Comparison of ENCODE assay signal across 7 mouse cellular contexts in genomic region chr13:19365596-19365995, GRCm38 (mm10). TPM values are rescaled to one million over a fixed set of nuclear protein-coding genes. Genes with fewer than 3 reads are reported as not detected.
A peak's percentile ranks its signal among the peaks of the same experiment; 100 is the strongest.
DNase-seq lines count a peak whose midpoint lies in the region; ATAC-seq and TF ChIP-seq lines count a peak whose summit lies in the region.

No protein-coding gene starts in this region.

- no peaks in the 10 kb centered on the region for H3K9me3 ChIP-seq in liver, postnatal 0 days (ENCODE audit: low read length)
- H3K9me3 ChIP-seq in neural tube, embryonic 14.5 days (ENCODE audit: control insufficient read depth, low read length), result no peaks in the 10 kb centered on the region

- DNase-seq in NIH3T3 (ENCODE audit: low read depth), result peak; percentile 82
- DNase-seq in cerebellum, postnatal 14 days, result peak; percentile 86 to 87
- DNase-seq in gastrocnemius, postnatal 10 days, result peak; percentile 44
- DNase-seq in kidney, postnatal 10 days, result peak; percentile 79
- peak; percentile 76 for DNase-seq in liver, postnatal 0 days

- H3K36me3 ChIP-seq in liver, postnatal 0 days (replicated peaks; ENCODE audit: insufficient read depth, low read length), result peaks cover 9% of the 10 kb centered on the region
- peaks cover 26% of the 10 kb centered on the region for H3K36me3 ChIP-seq in neural tube, embryonic 14.5 days (ENCODE audit: control insufficient read depth, insufficient read depth, low read length)

- no peak overlapping the region for H3K4me3 ChIP-seq in liver, postnatal 0 days (ENCODE audit: low read depth, low read length)
- H3K4me3 ChIP-seq in neural tube, embryonic 14.5 days (ENCODE audit: low read depth, low read length), result no peak overlapping the region

- TF ChIP-seq CTCF in liver, postnatal 0 days (IDR thresholded peaks at IDR 0.05; ENCODE audit: low read depth), result peak; percentile 94

- no peak overlapping the region for H3K9ac ChIP-seq in liver, postnatal 0 days (replicated peaks)
- H3K9ac ChIP-seq in neural tube, embryonic 14.5 days (replicated peaks; ENCODE audit: low read depth, low read length), result no peak overlapping the region

- H3K27ac ChIP-seq in liver, postnatal 0 days (ENCODE audit: low read depth), result no peak overlapping the region
- H3K27ac ChIP-seq in neural tube, embryonic 14.5 days (ENCODE audit: low read depth, low read length), result no peak overlapping the region

- no peak overlapping the region for H3K4me2 ChIP-seq in liver, postnatal 0 days (ENCODE audit: low read depth, low read length)
- H3K4me2 ChIP-seq in neural tube, embryonic 14.5 days (ENCODE audit: low read depth, low read length), result no peak overlapping the region

- ATAC-seq in CD4-positive, CD25-positive, alpha-beta regulatory T cell, adult 4 months, result peak; percentile 91
- peak; percentile 44 for ATAC-seq in liver, postnatal 0 days
- peak; percentile 80 for ATAC-seq in neural tube, embryonic 14.5 days (ENCODE audit: low read depth)

- WGBS in liver, postnatal 0 days (ENCODE audit: insufficient replicate concordance), result 29% methylated on average over 4 of the region's 4 CpGs
- WGBS in neural tube, embryonic 14.5 days, result 33% methylated on average over 4 of the region's 4 CpGs

- peaks cover 3% of the 10 kb centered on the region; the same call in 1 of the 2 replicates for H3K4me1 ChIP-seq in liver, postnatal 0 days (ENCODE audit: insufficient read depth)
- H3K4me1 ChIP-seq in neural tube, embryonic 14.5 days (ENCODE audit: control insufficient read depth, insufficient read depth, low read length), result no peaks in the 10 kb centered on the region

- no peaks in the 10 kb centered on the region for H3K27me3 ChIP-seq in liver, postnatal 0 days (ENCODE audit: insufficient read depth, low read length)
- H3K27me3 ChIP-seq in neural tube, embryonic 14.5 days (ENCODE audit: control insufficient read depth, insufficient read depth, low read length), result no peaks in the 10 kb centered on the region

- TF ChIP-seq EP300 in liver, postnatal 0 days (IDR thresholded peaks at IDR 0.05; ENCODE audit: low read depth), result no peak

RNA-seq across cellular contexts. Expression of gene Stard3nl, which starts 30.0 kb away (rescaled TPM):
- polyA plus RNA-seq in CD4-positive, CD25-positive, alpha-beta regulatory T cell, adult 4 months (2017; shearing (Covaris generic)), result 10 to 100 TPM; 47.3 to 47.9 TPM
- total RNA-seq in gastrocnemius, postnatal 10 days (2021), result 10 to 100 TPM; 11.8 to 15.2 TPM
- polyA plus RNA-seq in liver, postnatal 0 days (2015; fragmentation: Nextera tagmentation; extraction: Ambion mirVana), result 19.5 and 19.9 TPM in 2 replicates
- 220 and 225 TPM in 2 replicates for polyA plus RNA-seq in neural tube, embryonic 14.5 days (2014; fragmentation: Nextera tagmentation; extraction: Ambion mirVana)
